Mouse (Mus musculus) CH12.LX (cell line): Measurements from ENCODE around the gene Psme3. TPM values are rescaled to one million over a fixed set of nuclear protein-coding genes. Genes with fewer than 3 reads are reported as not detected.

Experiments
- DNase-seq: peaks from one replicate; pipeline ENCODE4 v3.0.0-alpha.2; 2013; ENCODE audit errors: extremely low read depth
- H3K27ac ChIP-seq: 2 replicates; pipeline ENCODE4 v1.5.1; 2012; ENCODE audit warnings: low read depth, mild to moderate bottlenecking, control low read depth, moderate library complexity; ENCODE audit not compliant: insufficient read depth
- H3K27me3 ChIP-seq: replicated peaks from 2 replicates; pipeline ENCODE3; 2012; ENCODE audit warnings: inconsistent platforms
- H3K36me3 ChIP-seq, 2 experiments: replicated peaks in 1 of 2; 2 replicates each; pipeline versions ENCODE3 to v1.6.1; 2012; ENCODE audit warnings: inconsistent platforms in 1 of 2, low read length in 1 of 2, mild to moderate bottlenecking in 1 of 2, mixed read lengths in 1 of 2, moderate library complexity in 1 of 2; ENCODE audit not compliant: control insufficient read depth in 1 of 2, insufficient read depth in 1 of 2
- H3K4me1 ChIP-seq, 2 experiments: 2 replicates each; pipeline ENCODE4 v1.6.1; 2012; ENCODE audit warnings: inconsistent platforms in 1 of 2, moderate library complexity in 1 of 2; ENCODE audit not compliant: insufficient read depth in 2 of 2, control insufficient read depth in 1 of 2
- H3K4me2 ChIP-seq: 2 replicates; pipeline ENCODE4 v1.6.1; 2012; ENCODE audit warnings: low read depth, mild to moderate bottlenecking, control low read depth; ENCODE audit not compliant: poor library complexity, insufficient read depth, severe bottlenecking
- H3K4me3 ChIP-seq, 3 experiments: fragments of 150-350 bp in 1 of 3; sonication (generic) in 1 of 3; replicated peaks in 1 of 3; 2 replicates each; pipeline versions ENCODE3 to v1.5.1; 2011 to 2012; ENCODE audit warnings: low read depth in 2 of 3, low read length in 2 of 3, mild to moderate bottlenecking in 2 of 3, moderate library complexity in 2 of 3, control low read depth in 1 of 3, improper control_type of control experiment in 1 of 3, inconsistent platforms in 1 of 3, mixed read lengths in 1 of 3; ENCODE audit not compliant: poor library complexity in 1 of 3
- H3K79me2 ChIP-seq: replicated peaks from 2 replicates; pipeline ENCODE4 v1.6.1; 2012; ENCODE audit warnings: mild to moderate bottlenecking, moderate library complexity; ENCODE audit not compliant: control insufficient read depth, poor library complexity, insufficient read depth, severe bottlenecking; ENCODE audit errors: extremely low read depth
- H3K9ac ChIP-seq: 2 replicates; pipeline ENCODE4 v1.6.1; 2012; ENCODE audit warnings: low read depth, mild to moderate bottlenecking, control low read depth, moderate library complexity; ENCODE audit not compliant: insufficient read depth
- H3K9me3 ChIP-seq: replicated peaks from 2 replicates; pipeline ENCODE3; 2012; ENCODE audit warnings: low read length, inconsistent platforms, mixed read lengths
- CTCF ChIP-seq, 2 experiments: IDR thresholded peaks in 1 of 2; conservative IDR thresholded peaks in 1 of 2; 2 replicates each; pipeline ENCODE4 v1.5.1; 2011 to 2012; ENCODE audit warnings: low read depth in 2 of 2, low read length in 2 of 2, improper control_type of control experiment in 1 of 2, inconsistent platforms in 1 of 2, mild to moderate bottlenecking in 1 of 2, moderate library complexity in 1 of 2
- EP300 ChIP-seq: IDR thresholded peaks from 2 replicates; pipeline ENCODE4 v1.6.1; 2011; ENCODE audit warnings: low read length, improper control_type of control experiment
- ETS1 ChIP-seq: conservative IDR thresholded peaks from 2 replicates; pipeline ENCODE4 v1.6.1; 2012; ENCODE audit warnings: low read depth, mild to moderate bottlenecking, inconsistent platforms, low read length, improper control_type of control experiment, moderate library complexity
- GABPA ChIP-seq: IDR thresholded peaks from 2 replicates; pipeline ENCODE4 v1.6.1; 2012; ENCODE audit warnings: low read depth, low read length, improper control_type of control experiment, inconsistent platforms; ENCODE audit not compliant: insufficient replicate concordance
- JUND ChIP-seq: conservative IDR thresholded peaks from 2 replicates; pipeline ENCODE4 v1.6.1; 2011; ENCODE audit warnings: low read depth, low read length, improper control_type of control experiment
- KAT2A ChIP-seq: IDR thresholded peaks from 2 replicates; pipeline ENCODE4 v1.6.1; 2012; ENCODE audit warnings: low read length, improper control_type of control experiment, inconsistent platforms; ENCODE audit not compliant: insufficient replicate concordance
- MAX ChIP-seq: IDR thresholded peaks from 2 replicates; pipeline ENCODE4 v1.6.1; 2011; ENCODE audit warnings: low read length, improper control_type of control experiment
- MAZ ChIP-seq: IDR thresholded peaks from 2 replicates; pipeline ENCODE4 v1.6.1; 2012; ENCODE audit warnings: low read depth, mild to moderate bottlenecking, inconsistent platforms, low read length, improper control_type of control experiment, moderate library complexity
- MEF2A ChIP-seq: IDR thresholded peaks from 2 replicates; pipeline ENCODE4 v1.6.1; 2014; ENCODE audit warnings: low read depth, mild to moderate bottlenecking, inconsistent platforms, low read length, improper control_type of control experiment, borderline replicate concordance
- MXI1 ChIP-seq: IDR thresholded peaks from 2 replicates; pipeline ENCODE4 v1.6.1; 2011; ENCODE audit warnings: mild to moderate bottlenecking, low read depth, low read length, improper control_type of control experiment
- MYC ChIP-seq: IDR thresholded peaks from 2 replicates; pipeline ENCODE4 v1.6.1; 2011; ENCODE audit warnings: low read depth, mild to moderate bottlenecking, improper control_type of control experiment, low read length
- NRF1 ChIP-seq: IDR thresholded peaks from 2 replicates; pipeline ENCODE4 v1.6.1; 2014; ENCODE audit warnings: low read depth, mild to moderate bottlenecking, inconsistent platforms, low read length, improper control_type of control experiment, moderate library complexity
- POLR2AphosphoS2 ChIP-seq: IDR thresholded peaks from 2 replicates; pipeline ENCODE4 v1.6.1; 2011; ENCODE audit warnings: low read depth, low read length, improper control_type of control experiment
- SMC3 ChIP-seq: IDR thresholded peaks from 2 replicates; pipeline ENCODE4 v1.6.1; 2011; ENCODE audit warnings: low read depth, low read length, improper control_type of control experiment
- TBP ChIP-seq: conservative IDR thresholded peaks from 2 replicates; pipeline ENCODE4 v1.6.1; 2011; ENCODE audit warnings: low read depth, low read length, improper control_type of control experiment
- TCF12 ChIP-seq: IDR thresholded peaks from 2 replicates; pipeline ENCODE4 v1.6.1; 2014; ENCODE audit warnings: low read depth, mild to moderate bottlenecking, inconsistent platforms, low read length, improper control_type of control experiment
- UBTF ChIP-seq: IDR thresholded peaks from 2 replicates; pipeline ENCODE4 v1.6.1; 2012; ENCODE audit warnings: low read depth, mild to moderate bottlenecking, inconsistent platforms, low read length, improper control_type of control experiment, moderate library complexity
- USF1 ChIP-seq: IDR thresholded peaks from 2 replicates; pipeline ENCODE4 v1.6.1; 2014; ENCODE audit warnings: low read depth, mild to moderate bottlenecking, inconsistent platforms, low read length, improper control_type of control experiment
- USF2 ChIP-seq: conservative IDR thresholded peaks from 2 replicates; pipeline ENCODE4 v1.6.1; 2011; ENCODE audit warnings: low read depth, low read length, improper control_type of control experiment
- ZC3H11A ChIP-seq: IDR thresholded peaks from 2 replicates; pipeline ENCODE4 v1.6.1; 2012; ENCODE audit warnings: low read depth, mild to moderate bottlenecking, inconsistent platforms, low read length, improper control_type of control experiment
- ZKSCAN1 ChIP-seq: IDR thresholded peaks from 2 replicates; pipeline ENCODE4 v1.6.1; 2012; ENCODE audit warnings: low read depth, inconsistent platforms, low read length, improper control_type of control experiment, borderline replicate concordance
- ZMIZ1 ChIP-seq: IDR thresholded peaks from 2 replicates; pipeline ENCODE4 v1.6.1; 2012; ENCODE audit warnings: low read depth, mild to moderate bottlenecking, inconsistent platforms, low read length, improper control_type of control experiment
- ZNF384 ChIP-seq: IDR thresholded peaks from 2 replicates; pipeline ENCODE4 v1.6.1; 2012; ENCODE audit warnings: low read depth, low read length, improper control_type of control experiment, inconsistent platforms
- dilution Hi-C: fragments of 300-500 bp; cut with MboI; formaldehyde crosslinking; loops from 2 replicates; pipeline ENCODE4 v1.14.3; 2020; ENCODE audit warnings: low sequenced_read_pairs; ENCODE audit not compliant: extremely low pct_unique_long_range_greater_than_20kb, extremely low pct_ligation_motif_present
- in situ Hi-C: fragments of 300-500 bp; cut with MboI; formaldehyde crosslinking; loops from 3 replicates; pipeline ENCODE4 v1.14.3; 2019; ENCODE audit warnings: low sequenced_read_pairs, low pct_ligation_motif_present, low pct_unique_long_range_greater_than_20kb, mixed read lengths
- polyA plus RNA-seq: library from polyadenylated mRNA; unstranded; fragments of >175 nt; gene quantifications from 2 replicates; pipeline ENCODE4 v1.2.1, GENCODE M21; 2012; ENCODE audit warnings: low read depth; ENCODE audit not compliant: insufficient read length
- total RNA-seq, 2 experiments: library from RNA; depleted of rRNA; stranded (reverse); fragments of 300-350 nt in 1 of 2; fragments of >200 nt in 1 of 2; gene quantifications; 2 replicates each; pipeline ENCODE4 v1.2.3; 2012 to 2014

The Psme3 gene
- total and polyA plus RNA-seq, 3 experiments: 86.1 to 527 (median 208) TPM

DNA sequence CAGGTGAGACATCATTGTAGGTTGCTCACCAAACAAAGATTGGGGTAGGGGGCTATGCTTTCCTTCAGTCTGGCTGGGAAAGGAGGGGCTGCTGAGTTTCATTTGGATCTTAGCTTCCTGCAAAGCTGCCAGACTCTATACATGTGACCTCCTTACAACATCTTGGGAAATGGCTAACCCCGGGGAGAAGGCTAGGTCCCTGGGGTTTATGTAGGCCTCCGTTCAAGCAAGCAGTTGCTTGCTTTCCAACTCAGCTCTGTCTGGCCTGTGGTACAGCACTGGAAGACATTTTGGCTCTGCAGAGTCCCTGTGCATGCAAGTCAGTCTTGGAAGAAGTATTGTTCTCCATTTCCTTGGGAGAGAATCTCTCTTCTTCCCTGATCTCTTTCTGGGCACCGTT, 16.5 kb downstream of the Psme3 start:
- no peak for DNase-seq
- no peaks in the 10 kb centered on the region for H3K79me2 ChIP-seq
- peaks cover under 1 to 13% of the 10 kb centered on the region in 2 experiments; a peak in 2 of 4 replicates for H3K4me1 ChIP-seq
- no peaks in the 10 kb centered on the region for H3K27me3 ChIP-seq
- no peak overlapping the region for H3K9ac ChIP-seq
- in situ Hi-C loops (loop anchor here (10.0 kb wide), 1 partner anchor 62 kb away; no protein-coding TSS in a partner anchor), dilution Hi-C loops (no loop called here)
- H3K27ac ChIP-seq: no peak overlapping the region
- TF ChIP-seq TCF12 (no peak), MXI1 (no peak), ZNF384 (no peak), JUND (no peak), POLR2AphosphoS2 (no peak), MAZ (no peak), USF2 (no peak), EP300 (no peak), NRF1 (no peak), MAX (no peak), ZKSCAN1 (no peak), ETS1 (no peak), USF1 (no peak), MYC (no peak), UBTF (no peak), SMC3 (no peak), GABPA (no peak), KAT2A (no peak)
- TF ChIP-seq, all 38 proteins: peak for 0
- no peaks in the 10 kb centered on the region for H3K9me3 ChIP-seq
- peaks cover 7 to 52% of the 10 kb centered on the region in 2 experiments for H3K36me3 ChIP-seq
- no peak overlapping the region for H3K4me3 ChIP-seq
- H3K4me2 ChIP-seq: no peak overlapping the region

DNA sequence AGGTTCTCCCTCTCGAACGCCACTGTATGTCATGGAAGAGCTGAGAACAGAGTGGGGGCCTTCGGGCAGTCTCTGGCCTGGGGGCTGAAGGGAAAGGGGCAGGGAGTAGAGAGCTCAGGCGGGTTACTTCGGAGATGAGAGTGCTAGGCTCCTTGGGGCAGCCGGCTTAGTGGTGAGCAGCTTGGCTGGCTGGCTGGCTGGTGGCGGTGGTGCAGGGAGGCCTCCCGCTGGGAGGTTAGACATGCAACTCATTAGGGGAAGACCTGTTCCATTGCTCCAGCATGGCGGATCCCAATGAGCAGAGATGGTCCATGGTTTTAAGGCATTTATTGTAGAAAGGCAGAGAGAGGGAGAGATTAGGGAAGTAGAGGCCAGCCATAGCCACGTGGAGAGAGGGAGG, 18.0 kb downstream of the Psme3 start:
- no peak overlapping the region for H3K4me3 ChIP-seq
- H3K27ac ChIP-seq: no peak overlapping the region
- dilution Hi-C loops: no loop called here
- peaks cover 0 to 45% of the 10 kb centered on the region in 2 experiments for H3K36me3 ChIP-seq
- no peak overlapping the region for H3K9ac ChIP-seq
- no peak for DNase-seq
- H3K4me1 ChIP-seq: peaks cover 3 to 18% of the 10 kb centered on the region in 2 experiments; a peak in 2 of 4 replicates
- TF ChIP-seq MEF2A (no peak), CTCF (conservative IDR thresholded peaks at IDR 0.05 in 1 of 2, IDR thresholded peaks at IDR 0.05 in 1 of 2; ENCODE audit: low read depth in 2 of 2, low read length in 2 of 2) (no peak), TBP (no peak), MAZ (no peak), ZC3H11A (no peak), ZMIZ1 (no peak)
- TF ChIP-seq, all 38 proteins: peak for 0
- Histone ChIP-seq H3K4me2 (no peak overlapping the region), H3K9me3 (no peaks in the 10 kb centered on the region), H3K27me3 (no peaks in the 10 kb centered on the region), H3K79me2 (no peaks in the 10 kb centered on the region)
- in situ Hi-C loops: loop anchor here (10.0 kb wide), 1 partner anchor 61 kb away; no protein-coding TSS in a partner anchor
